Mouse (Mus musculus) stomach, embryonic 16.5 days (tissue): Measurements from ENCODE around the gene Zranb3. TPM values are rescaled to one million over a fixed set of nuclear protein-coding genes. Genes with fewer than 3 reads are reported as not detected.
"Not testable (repeated sequence)": the region's sequence is repeated elsewhere in the genome, so short reads cannot be mapped to it uniquely, and the experiment has no call there.

Source experiments
- ATAC-seq: fragments of 200-750 bp; cut with Nextera tagmentation; 2 replicates; pipeline ENCODE4 v1.8.0; 2017; ENCODE audit warnings: moderate number of reproducible peaks, moderate TSS enrichment; ENCODE audit not compliant: insufficient read depth, low FRiP score
- H3K27ac ChIP-seq: fragments of 300-500 bp; sonication (generic); 2 replicates; pipeline ENCODE4 v1.5.1; 2014; ENCODE audit warnings: low read length
- H3K27me3 ChIP-seq: fragments of 300-500 bp; sonication (generic); 2 replicates; pipeline ENCODE4 v1.6.1; 2014; ENCODE audit warnings: low read length, control low read depth, mixed read lengths; ENCODE audit not compliant: control insufficient read depth, insufficient read depth
- H3K36me3 ChIP-seq: fragments of 300-500 bp; sonication (generic); 2 replicates; pipeline ENCODE4 v1.6.1; 2014; ENCODE audit warnings: low read length; ENCODE audit not compliant: control insufficient read depth, insufficient read depth
- H3K4me1 ChIP-seq: fragments of 300-500 bp; sonication (generic); 2 replicates; pipeline ENCODE4 v1.6.1; 2014; ENCODE audit warnings: low read length, control low read depth, mixed read lengths; ENCODE audit not compliant: control insufficient read depth, insufficient read depth
- H3K4me2 ChIP-seq: fragments of 300-500 bp; sonication (generic); 2 replicates; pipeline ENCODE4 v1.6.1; 2014; ENCODE audit warnings: low read depth, low read length, mixed read lengths
- H3K4me3 ChIP-seq: fragments of 300-500 bp; sonication (generic); replicated peaks from 2 replicates; pipeline ENCODE4 v1.5.1; 2014; ENCODE audit warnings: mild to moderate bottlenecking, low read length
- H3K9ac ChIP-seq: fragments of 300-500 bp; sonication (generic); 2 replicates; pipeline ENCODE4 v1.6.1; 2014; ENCODE audit warnings: low read length
- H3K9me3 ChIP-seq: fragments of 300-500 bp; sonication (generic); replicated peaks from 2 replicates; pipeline ENCODE4 v1.6.1; 2016; ENCODE audit warnings: low read length, control low read depth; ENCODE audit not compliant: control insufficient read depth
- WGBS: fragments of 180-500 bp; shearing (Covaris S2); extraction: QIAGEN DNeasy Blood & Tissue Kit; methylation state at CpG from one replicate; pipeline ENCODE4 v1.1.7; 2014; 5-methylcytosine and 5-hydroxymethylcytosine counted together
- polyA plus RNA-seq: library from polyadenylated mRNA; unstranded; fragments of >200 nt; fragmentation: Nextera tagmentation; extraction: Ambion mirVana; gene quantifications from 2 replicates; pipeline ENCODE4 v1.2.1, GENCODE M21; 2015

The Zranb3 gene
- polyA plus RNA-seq, 1 experiment from 2014 or later = 6.4 TPM

GRCm38 (mm10) chr1:128004371-128004720 lies 98.5 kb downstream of the Zranb3 start:
- Histone ChIP-seq H3K9me3 (no peaks in the 10 kb centered on the region), H3K4me1 (no peaks in the 10 kb centered on the region), H3K27me3 (no peaks in the 10 kb centered on the region), H3K36me3 (no peaks in the 10 kb centered on the region), H3K4me2 (no peak overlapping the region), H3K27ac (no peak overlapping the region), H3K4me3 (no peak overlapping the region), H3K9ac (no peak overlapping the region)
- no peak for ATAC-seq
- 82% methylated on average over 2 of the region's 2 CpGs for WGBS

- Histone ChIP-seq H3K27ac (no peak overlapping the region), H3K9ac (no peak overlapping the region), H3K27me3 (no peaks in the 10 kb centered on the region), H3K4me2 (no peak overlapping the region), H3K4me1 (no peaks in the 10 kb centered on the region), H3K9me3 (no peaks in the 10 kb centered on the region), H3K4me3 (no peak overlapping the region), H3K36me3 (no peaks in the 10 kb centered on the region)
- no peak for ATAC-seq
- 81% methylated on average over 4 of the region's 4 CpGs for WGBS
Observed at GRCm38 (mm10) chr1:128003712-128004370, 99.0 kb downstream of the Zranb3 start.

- no peaks in the 10 kb centered on the region for H3K4me1 ChIP-seq
- WGBS = 91% methylated on average over 2 of the region's 2 CpGs
- no peak for ATAC-seq
Observed at GRCm38 (mm10) chr1:128002159-128002558, 100.7 kb downstream of the Zranb3 start.

DNA sequence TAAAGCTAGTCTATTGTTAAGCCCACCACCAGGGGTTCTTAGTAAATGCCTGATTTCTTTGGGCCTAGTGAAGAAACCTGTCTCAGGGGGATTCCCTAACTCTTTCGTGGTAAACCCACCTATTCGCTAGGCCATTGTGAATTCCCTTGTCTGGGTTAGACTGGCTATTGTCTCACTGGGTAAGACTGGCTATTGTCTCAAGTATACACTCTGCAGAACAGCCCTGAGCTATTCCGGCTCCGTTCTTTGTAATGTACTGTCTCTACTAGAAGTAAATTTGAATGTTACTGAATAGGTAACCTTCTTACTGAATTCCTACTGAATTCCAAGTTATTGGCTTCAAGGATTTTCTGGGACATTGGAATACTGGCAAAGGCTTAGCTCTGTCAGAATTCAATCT lies 101.9 kb downstream of the Zranb3 start:
- H3K9ac ChIP-seq, H3K4me3 ChIP-seq, H3K36me3 ChIP-seq, H3K4me1 ChIP-seq, ATAC-seq, H3K27me3 ChIP-seq, H3K4me2 ChIP-seq, H3K27ac ChIP-seq, H3K9me3 ChIP-seq: not testable (repeated sequence)
- WGBS = 89% methylated on average over 4 of the region's 4 CpGs

More at GRCm38 (mm10) chr1:128002159-128002558, 100.7 kb downstream of the Zranb3 start:
- Histone ChIP-seq H3K4me3 (no peak overlapping the region), H3K9ac (no peak overlapping the region), H3K36me3 (no peaks in the 10 kb centered on the region), H3K27me3 (no peaks in the 10 kb centered on the region), H3K9me3 (no peaks in the 10 kb centered on the region), H3K27ac (no peak overlapping the region), H3K4me2 (no peak overlapping the region)

- no peaks in the 10 kb centered on the region for H3K36me3 ChIP-seq
- 87% methylated on average over 4 of the region's 4 CpGs for WGBS
- no peak for ATAC-seq
- H3K9me3 ChIP-seq = no peaks in the 10 kb centered on the region
- H3K27ac ChIP-seq = no peak overlapping the region
- H3K4me1 ChIP-seq = no peaks in the 10 kb centered on the region
- H3K4me3 ChIP-seq = no peak overlapping the region
- no peak overlapping the region for H3K4me2 ChIP-seq
- H3K9ac ChIP-seq = no peak overlapping the region
- H3K27me3 ChIP-seq = no peaks in the 10 kb centered on the region
Observed at GRCm38 (mm10) chr1:127993892-127994291, 109.0 kb downstream of the Zranb3 start.

DNA sequence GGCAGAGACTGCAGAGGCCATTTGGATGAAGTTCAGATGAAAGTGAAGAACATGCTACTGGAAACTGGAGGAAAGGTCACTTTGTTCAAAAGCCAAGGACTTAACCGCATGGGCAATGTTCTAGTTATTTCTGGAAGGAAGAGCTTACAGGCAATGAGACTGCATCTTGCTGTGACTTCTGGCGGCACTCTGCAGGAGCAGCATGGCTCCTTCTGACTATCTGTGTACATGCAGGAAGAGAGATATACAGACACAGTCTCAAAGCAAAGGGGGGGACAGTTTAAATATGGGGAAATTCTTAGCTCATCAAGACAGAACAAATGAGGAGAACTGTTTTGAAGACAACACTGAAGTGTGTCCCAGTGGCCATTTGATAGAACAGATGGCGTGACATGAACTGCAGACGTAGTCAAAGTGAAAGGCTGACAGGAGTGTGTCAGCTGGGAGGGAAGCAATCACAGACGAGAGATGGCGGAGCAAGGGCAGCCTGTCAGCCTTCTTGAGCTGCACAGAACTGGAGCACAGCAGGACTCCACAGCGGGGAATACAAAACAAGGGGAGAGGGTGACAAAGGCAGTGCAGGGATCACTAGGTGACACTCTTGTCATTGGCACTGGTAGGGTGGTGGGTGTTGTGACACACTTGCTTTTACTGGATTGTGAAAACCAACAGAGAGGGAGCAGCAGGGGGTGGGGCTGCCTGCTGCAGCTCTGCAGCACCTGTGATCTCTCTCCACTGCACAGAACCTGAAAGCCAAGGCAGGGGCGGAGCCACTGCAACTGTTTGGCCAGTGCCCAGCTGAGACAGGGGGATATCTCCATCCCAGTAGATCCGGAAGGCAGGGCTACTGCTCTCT lies 112.7 kb downstream of the Zranb3 start:
- 64% methylated on average over 9 of the region's 9 CpGs for WGBS
- Histone ChIP-seq H3K9ac (no peak overlapping the region), H3K36me3 (no peaks in the 10 kb centered on the region), H3K9me3 (no peaks in the 10 kb centered on the region), H3K27ac (no peak overlapping the region), H3K27me3 (no peaks in the 10 kb centered on the region), H3K4me1 (no peaks in the 10 kb centered on the region), H3K4me3 (no peak overlapping the region), H3K4me2 (no peak overlapping the region)
- ATAC-seq = peak; percentile 21; the same call in 1 of the 2 replicates

DNA sequence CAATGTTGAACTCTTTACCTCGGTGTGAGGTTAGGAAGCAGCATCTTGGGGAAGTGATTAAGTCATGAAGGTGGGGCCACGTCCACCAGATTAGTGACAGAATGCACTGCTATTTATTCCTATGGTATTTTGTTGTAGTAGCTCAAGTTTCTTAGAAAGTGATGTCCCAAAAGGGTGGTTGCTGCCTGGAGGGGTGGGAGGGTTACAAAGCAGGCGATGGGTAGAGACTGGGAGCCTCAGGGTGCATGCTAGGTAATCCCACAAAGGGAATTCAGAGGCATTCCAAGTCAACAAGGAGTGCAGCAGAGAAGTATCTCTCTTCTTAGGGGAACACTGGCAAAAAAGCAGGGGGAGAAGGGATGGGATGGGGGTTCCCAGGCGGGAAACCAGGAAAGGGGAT lies 113.5 kb downstream of the Zranb3 start:
- Histone ChIP-seq H3K4me2 (no peak overlapping the region), H3K27me3 (no peaks in the 10 kb centered on the region), H3K9ac (no peak overlapping the region), H3K4me3 (no peak overlapping the region), H3K36me3 (no peaks in the 10 kb centered on the region), H3K9me3 (no peaks in the 10 kb centered on the region), H3K27ac (no peak overlapping the region), H3K4me1 (no peaks in the 10 kb centered on the region)
- 64% methylated on average over 4 of the region's 4 CpGs for WGBS
- ATAC-seq = no peak

DNA sequence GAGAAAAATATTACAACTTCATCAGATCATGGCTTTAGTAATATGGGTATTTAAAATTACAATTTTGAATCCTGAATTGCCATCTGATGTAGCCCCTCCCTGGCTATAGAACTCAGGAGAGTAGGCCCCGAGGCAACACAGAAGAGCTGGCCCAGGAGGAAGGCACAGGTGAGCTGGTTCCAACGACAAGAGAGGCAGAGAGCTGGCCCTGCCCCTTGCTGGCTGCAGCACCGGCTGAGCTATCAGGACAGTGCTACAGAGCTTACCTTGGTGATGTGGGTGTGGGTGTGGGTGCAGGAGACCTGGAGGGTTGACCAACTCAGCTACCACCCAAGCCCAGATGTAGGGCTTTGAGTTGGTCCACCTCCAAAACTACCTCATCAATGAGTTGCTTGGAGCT lies 114.6 kb downstream of the Zranb3 start:
- no peaks in the 10 kb centered on the region for H3K9me3 ChIP-seq
- 81% methylated on average over 3 of the region's 3 CpGs for WGBS
- no peaks in the 10 kb centered on the region for H3K36me3 ChIP-seq

DNA sequence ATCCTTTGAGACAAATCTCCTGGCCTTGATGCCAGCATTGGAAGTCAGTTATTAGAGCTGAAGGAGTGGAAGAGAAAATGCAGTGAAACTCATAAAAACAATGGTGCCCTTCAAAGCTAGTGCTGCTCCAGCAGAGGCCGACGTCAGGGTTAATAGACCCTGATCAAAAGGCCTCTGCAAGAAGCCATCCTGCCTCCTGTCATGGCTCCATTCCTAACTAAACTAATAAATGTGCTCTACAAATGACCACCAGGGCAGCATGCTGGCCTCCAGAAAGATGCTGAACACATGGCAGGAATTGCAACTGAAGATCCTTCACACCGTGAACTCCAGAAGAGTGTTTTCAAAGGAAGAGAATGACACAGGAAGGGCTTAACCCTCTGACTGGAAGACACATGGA lies 117.5 kb downstream of the Zranb3 start:
- 54% methylated on average over 3 of the region's 3 CpGs for WGBS
- no peaks in the 10 kb centered on the region for H3K4me1 ChIP-seq
- H3K27ac ChIP-seq = no peak overlapping the region
- no peaks in the 10 kb centered on the region for H3K9me3 ChIP-seq
- ATAC-seq = no peak
- no peaks in the 10 kb centered on the region for H3K36me3 ChIP-seq
- H3K4me3 ChIP-seq = no peak overlapping the region
- H3K9ac ChIP-seq = no peak overlapping the region
- H3K4me2 ChIP-seq = no peak overlapping the region
- H3K27me3 ChIP-seq = no peaks in the 10 kb centered on the region

More for the DNA sequence above, 114.6 kb downstream of the Zranb3 start:
- H3K4me3 ChIP-seq = no peak overlapping the region
- no peak overlapping the region for H3K4me2 ChIP-seq
- H3K27ac ChIP-seq = no peak overlapping the region
- no peak overlapping the region for H3K9ac ChIP-seq
- H3K27me3 ChIP-seq = no peaks in the 10 kb centered on the region
- ATAC-seq = no peak
- H3K4me1 ChIP-seq = no peaks in the 10 kb centered on the region
